Mouse (Mus musculus) megakaryocyte-erythroid progenitor cell, adult 5-6 weeks (primary cell): ENCODE results near the gene Tead4. TPM values are rescaled to one million over a fixed set of nuclear protein-coding genes. Genes with fewer than 3 reads are reported as not detected.
"Not testable (repeated sequence)": the region's sequence is repeated elsewhere in the genome, so short reads cannot be mapped to it uniquely, and the experiment has no call there.

Source experiments
- ATAC-seq: replicated peaks from 2 replicates; pipeline ENCODE4 v1.8.0; 2016; ENCODE audit warnings: mild to moderate bottlenecking, inconsistent platforms; ENCODE audit not compliant: severe bottlenecking, poor library complexity, low FRiP score, low TSS enrichment
- total RNA-seq, 2 experiments: library from RNA; stranded (forward) in 1 of 2; stranded (reverse) in 1 of 2; fragments of 200-1000, 215-1000 nt in 1 of 2; fragments of >200 nt in 1 of 2; fragmentation: Nextera tagmentation in 1 of 2; gene quantifications; 2 replicates each; pipeline ENCODE4 v1.2.3; 2014 to 2017

The Tead4 gene
- not detected in 2 replicates for total RNA-seq (2014; fragmentation: Nextera tagmentation)
- 0.72 TPM in 1 of 2 replicates, not detected in the other for total RNA-seq (2017)

DNA sequence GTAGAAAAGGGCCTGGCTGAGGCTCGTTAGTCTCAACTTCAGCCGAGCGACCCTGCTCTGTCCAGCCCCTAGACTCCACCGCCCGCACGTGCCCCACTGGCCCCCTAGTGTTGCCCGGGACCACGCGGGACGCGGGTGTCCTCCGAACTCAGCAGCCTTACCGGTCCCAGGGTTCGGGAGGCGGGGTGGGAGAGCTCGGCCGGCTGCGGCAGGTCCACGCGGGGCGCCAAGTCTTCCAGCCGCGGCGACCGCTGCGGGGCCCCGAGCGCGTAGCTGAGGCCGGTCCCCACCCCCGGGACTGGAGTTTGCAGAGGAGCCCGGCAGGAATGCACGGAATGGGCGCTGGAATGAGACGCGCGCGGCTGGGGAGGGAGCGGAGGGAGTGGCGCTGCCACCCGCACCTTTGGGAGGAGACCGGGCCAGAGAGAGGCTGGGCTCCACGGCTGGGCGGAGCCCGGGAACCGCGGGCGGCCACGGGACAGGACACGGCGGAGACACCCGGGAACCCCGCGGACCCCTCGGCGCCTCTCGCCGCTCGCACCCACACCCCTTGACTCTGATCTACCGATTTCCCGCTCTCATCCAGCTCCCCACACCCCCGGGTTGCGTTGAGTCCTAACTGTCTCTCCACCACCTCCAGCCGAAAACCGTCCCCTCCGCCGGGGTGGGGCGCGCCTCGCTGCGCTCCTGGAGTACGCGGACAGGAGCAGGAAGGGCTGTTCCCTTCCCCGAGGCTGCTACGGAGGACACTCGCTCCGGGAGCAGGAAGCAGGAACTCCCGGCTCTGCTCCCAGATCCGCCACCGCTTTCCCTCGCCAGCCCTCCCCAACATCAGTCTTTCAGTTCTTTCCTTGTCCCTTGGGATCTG is at the start of gene Tead4:
Tead4 (minus strand) TSS at position 690 of the 868 bp plus-strand sequence.
- peak; percentile 59 for ATAC-seq

DNA sequence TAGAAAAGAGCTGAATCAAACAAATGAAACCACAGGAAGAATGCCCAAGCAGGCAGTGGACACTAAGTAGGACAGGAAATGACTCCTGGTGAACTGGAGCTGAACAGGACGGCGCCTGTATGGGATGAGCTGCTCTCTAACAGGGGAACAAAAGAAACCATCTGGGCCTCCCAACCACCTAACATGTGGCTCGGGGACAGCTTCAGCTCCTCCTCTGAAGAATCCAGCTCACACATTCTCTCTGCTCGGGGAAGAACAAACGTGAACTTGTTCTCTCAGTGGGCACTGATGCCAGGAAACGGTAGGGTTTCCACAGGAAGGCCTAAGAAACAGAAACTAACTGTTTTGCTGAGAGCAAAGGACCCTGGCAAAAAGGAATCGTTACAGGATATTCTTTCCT is 49.1 kb upstream of the Tead4 start:
- ATAC-seq, result no peak

DNA sequence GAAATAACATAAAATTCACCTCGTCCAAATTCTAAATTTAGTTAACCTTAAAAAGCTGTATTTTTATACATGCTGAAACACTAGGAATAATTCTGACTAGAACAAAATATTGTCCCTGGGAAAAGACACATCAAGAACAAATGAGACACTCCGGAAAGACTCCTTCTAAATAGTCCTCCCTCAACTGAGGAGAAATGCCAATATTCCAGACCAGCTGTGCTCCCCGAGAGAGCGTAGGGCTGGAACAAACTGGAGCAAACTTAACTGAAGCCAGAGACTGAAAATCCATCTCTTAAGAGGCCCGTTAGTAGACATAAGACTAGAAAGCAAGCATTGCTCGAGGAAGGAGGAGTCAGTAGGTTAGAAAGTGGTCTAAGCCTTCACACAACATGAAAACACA is 46.2 kb upstream of the Tead4 start:
- no peak for ATAC-seq

DNA sequence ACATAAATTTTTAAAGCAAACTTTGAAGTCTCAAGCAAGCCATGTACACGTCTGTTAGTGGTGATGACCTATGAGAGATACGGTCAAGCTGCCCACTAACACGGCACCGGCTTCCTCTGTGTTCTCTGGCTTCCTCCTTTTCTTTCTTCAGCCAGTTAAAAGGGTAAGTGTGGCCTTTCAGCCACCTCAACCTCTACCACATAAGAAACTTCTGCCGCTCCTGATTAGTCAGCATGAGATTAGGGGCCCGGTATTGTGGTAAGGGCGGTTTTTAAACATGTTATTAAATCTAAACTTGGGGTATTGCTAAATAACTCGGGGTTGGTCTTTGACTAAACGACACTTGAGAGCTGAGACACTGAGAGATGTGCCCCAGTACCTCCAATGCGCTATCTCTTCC is 45.0 kb upstream of the Tead4 start:
- peak; percentile 42; the same call in 1 of the 2 replicates for ATAC-seq

DNA sequence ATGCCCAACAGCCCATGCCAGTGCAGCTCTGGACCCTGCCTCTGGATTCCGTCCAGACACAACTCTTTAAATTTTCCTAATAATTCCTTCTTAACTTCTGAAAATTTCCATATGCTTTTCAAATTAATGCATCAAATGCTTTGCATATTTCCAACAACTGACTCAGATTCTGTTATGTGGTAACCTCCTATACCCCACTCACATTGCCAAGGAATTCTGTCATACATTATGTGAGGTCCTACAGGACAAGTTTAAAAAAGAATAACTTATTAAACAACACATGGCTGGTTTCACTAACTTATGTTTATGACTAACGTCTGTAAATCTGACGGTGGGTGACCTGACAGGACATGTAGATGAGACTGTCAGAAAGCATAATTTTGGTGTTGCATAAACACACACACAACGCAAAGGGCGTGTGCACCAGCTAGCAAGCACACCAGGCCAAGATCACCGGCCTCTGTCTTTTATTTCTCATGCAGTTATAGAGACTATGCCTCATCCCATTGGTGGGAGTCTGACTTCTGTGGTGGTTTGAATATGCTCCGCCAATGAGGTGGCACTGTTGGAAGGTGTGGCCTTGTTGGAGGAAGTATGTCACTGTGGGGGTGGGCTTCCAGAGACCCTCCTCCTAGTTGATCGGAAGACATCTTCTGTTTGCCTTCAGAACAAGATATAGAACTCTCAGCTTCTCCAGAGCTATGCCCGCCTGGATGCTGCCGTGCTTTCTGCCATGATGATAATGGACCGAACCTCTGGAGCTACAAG is 41.5 kb upstream of the Tead4 start:
- ATAC-seq, result no peak

DNA sequence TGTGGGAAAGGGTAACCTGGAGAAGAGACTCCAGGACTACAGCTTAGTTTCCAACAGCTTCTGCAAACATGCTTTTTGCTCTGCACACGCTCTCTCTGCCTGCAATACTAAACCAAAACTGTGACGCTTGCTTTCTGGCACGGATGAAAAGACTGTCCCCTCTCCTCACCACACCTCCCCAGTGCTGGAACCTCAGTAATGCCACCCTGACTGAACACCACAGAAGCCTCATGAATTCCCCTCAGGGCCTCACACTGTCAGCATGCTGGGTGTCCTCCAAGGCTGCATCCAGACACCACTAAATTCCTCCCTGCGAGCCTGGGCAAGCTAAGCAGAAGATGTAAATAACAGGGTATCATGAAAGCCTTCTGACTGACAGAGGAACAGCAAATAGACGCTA is 38.3 kb upstream of the Tead4 start:
- no peak for ATAC-seq

DNA sequence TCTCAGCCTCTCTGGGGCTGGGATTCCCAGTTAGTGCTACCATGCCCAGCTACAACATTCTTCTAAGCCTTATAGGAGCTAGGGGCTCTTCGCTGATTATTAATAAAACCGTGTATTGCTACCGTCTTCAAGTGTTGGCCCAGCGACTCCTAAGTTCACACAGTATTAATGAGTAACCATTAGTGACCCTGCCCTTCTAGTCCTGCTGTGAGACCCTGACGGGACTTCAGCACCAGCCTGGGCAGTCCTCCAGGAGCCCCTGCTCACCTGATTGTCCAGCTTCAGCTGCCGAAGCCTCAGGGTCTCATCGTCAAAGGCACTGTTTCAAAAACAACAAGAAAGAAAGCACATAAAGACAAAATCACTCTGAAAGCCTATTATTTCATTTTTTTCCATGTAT is 36.8 kb upstream of the Tead4 start:
- ATAC-seq, result no peak

DNA sequence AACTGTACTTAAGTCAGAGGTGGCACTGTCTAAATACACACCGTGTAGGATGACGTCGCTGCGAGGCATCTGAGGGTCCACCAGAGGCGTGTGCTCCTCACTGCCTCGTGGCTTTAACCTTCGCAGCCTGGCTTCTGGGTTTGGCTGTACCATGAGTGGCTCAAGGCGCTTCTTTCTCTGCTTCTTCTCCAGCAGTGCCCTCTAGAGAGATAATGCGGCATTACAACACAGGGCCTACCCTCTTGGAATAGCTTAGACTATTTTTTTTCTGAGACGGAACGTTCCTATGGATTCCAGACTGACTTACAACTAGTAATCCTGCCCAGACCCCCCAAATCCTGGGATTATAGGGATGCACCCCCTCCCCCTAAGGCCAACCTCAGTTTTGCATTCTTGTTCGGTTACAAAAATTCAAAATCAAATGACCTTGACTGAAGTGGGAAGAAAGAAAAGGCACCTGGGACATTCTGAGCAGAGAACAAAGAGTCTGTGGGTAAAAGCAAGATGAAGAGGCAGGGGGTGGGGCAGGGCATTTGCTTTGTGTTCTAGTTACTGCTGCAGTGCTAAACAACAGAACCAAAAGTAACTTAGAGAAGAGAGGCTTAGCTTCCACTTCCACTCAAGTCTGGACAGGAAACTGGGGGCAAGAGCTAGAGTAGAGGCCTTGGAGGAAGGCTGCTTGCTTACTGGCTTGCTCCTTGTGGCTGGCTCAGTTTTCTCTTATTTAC is 33.9 kb upstream of the Tead4 start:
- ATAC-seq, result peak; percentile 89

DNA sequence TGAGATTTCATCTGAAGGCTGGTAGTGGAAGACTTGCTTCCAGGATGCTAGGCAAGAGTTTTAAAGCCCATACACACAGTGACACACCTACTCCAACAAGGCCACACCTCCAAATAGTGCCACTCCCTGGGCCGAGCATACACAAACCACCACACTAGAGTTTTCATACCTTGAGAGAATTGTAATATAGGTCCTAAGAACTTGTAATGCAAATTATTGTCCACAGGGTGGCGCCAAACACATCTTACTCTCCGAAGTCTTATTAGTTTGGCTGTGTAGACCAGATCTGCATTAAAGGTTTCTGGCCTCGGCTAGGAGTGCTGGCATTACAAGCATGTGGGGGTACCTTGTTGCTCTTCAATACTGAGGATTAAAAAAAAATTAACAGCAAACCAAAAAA is 17.7 kb upstream of the Tead4 start:
- peak; percentile 89 for ATAC-seq

DNA sequence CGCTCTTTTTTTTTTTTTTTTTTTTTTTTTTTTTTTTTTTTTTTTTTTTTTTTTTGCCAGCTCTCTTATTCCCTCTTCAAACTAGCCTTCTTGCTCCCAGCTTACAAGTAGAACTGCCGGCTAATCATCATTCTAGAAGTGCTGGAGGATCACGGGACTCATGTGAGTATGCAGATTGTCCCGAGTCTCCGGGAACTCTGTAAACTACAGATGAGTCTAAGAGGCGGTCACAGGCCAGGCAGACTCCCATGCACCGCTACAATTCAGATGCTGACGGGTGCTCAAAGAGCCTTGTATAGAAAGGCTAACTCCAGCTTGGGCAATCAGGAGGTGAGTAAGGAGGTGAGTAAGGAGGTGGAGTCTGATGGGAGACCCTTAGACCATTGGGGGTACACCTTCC is 15.0 kb upstream of the Tead4 start:
- ATAC-seq, result no peak

DNA sequence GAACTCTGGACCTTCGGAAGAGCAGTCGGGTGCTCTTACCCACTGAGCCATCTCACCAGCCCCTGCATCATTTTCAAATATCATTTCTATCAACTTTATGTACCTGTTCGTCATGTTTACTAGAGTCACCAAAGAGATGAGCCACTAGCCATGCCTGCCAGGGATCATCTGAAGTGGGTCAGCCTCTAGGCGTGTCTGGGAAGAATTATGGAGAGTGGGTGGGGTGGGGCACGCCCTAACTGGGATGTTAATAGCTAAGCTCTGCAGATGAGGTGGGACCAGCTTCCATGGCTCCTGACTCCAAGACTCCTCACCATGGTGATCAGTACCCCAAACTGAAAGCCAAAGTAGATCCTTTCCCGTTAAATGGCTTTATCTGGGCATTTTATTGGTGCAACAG is 14.2 kb upstream of the Tead4 start:
- no peak for ATAC-seq

DNA sequence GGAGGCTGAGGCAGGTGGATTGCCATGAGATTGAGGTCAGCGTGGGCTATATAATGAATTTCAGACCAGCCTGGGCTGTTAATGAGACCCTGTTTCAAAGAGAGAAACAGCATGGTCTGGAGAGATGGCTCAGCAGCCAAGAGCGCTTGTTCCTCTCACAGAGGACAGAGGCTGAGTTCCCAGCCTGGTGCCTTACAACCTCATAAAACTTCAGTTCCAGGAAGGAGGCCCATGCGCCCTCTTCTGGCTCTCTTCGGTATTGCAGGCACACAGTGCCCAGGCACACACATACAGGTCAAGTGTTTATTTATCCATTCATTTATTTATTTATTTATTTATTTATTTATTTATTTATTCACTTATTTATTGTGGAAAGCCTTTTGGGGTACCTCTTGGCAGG is 7.7 kb upstream of the Tead4 start:
- peak; percentile 75 for ATAC-seq

DNA sequence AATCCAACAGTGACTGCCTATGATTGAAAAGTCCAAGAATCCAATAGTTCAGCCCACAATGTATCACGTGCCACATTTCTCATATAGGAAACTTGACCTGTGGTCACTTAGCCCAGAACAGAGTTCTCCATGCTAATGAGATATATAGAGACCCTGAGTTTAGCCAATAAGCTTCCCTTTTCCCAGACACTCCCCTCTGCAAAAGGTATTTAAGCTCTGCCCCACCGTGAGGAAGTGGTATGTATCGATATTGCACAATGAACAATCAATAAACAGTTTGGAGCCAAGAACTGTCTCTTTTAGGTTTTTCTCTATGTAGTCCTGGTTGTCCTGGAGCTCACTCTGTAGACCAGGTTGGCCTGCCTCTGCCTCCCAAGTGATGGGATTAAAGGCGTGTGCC is 4.2 kb upstream of the Tead4 start:
- ATAC-seq, result no peak

DNA sequence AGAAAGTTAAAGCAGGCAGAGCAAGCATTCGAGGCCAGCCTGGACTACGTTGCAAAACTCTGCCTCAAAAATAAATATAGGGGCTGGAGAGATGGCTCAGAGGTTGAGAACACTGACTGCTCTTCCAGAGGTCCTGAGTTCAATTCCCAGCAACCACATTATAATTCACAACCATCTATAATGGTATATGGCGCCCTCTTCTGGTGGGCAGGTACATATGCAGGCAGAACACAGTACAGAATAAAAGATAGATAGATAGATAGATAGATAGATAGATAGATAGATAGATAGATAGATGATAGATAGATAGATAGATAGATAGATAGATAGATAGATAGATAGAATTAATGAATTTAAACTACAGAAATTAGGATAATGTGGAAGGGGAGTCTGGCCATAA is 2.0 kb upstream of the Tead4 start:
- not testable (repeated sequence) for ATAC-seq

DNA sequence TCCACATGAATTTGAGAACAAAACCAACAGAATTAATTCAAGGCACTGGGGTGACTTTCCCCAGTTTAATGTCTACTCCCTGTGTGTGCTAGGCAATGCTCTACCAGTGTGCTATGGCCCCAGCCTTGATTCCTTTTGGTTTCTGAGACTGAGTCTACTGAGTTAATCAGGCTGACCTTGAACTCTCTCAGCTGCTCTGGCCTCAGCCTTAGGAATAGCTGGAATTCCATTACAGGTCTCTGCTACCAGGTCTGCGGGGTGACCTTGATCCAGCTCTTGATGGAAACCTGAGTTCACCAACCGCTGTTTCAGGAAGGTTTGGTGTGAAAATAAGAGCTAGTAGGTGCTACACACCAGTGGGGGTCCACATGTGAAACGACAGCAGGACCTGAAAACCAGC is 1.3 kb upstream of the Tead4 start:
- ATAC-seq, result no peak

DNA sequence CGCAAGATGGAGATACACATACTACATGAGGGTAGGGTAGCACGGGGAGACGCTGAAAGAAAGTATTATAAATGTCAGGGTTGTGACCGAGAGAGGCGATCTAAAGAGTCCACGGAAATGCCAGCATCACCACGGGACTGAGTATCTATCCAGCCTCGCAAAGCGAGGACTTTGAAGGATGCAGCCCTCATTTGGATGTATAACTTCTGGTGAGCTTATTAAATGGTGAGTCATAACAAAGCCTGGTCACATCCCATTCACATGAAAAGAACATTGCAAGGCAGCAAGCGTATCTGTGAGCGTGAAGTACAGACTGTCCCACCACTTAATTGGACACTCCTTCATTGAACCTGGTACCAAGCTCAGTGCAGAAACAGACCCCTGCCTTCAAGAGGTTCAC is 835 bp upstream of the Tead4 start:
- ATAC-seq, result no peak

DNA sequence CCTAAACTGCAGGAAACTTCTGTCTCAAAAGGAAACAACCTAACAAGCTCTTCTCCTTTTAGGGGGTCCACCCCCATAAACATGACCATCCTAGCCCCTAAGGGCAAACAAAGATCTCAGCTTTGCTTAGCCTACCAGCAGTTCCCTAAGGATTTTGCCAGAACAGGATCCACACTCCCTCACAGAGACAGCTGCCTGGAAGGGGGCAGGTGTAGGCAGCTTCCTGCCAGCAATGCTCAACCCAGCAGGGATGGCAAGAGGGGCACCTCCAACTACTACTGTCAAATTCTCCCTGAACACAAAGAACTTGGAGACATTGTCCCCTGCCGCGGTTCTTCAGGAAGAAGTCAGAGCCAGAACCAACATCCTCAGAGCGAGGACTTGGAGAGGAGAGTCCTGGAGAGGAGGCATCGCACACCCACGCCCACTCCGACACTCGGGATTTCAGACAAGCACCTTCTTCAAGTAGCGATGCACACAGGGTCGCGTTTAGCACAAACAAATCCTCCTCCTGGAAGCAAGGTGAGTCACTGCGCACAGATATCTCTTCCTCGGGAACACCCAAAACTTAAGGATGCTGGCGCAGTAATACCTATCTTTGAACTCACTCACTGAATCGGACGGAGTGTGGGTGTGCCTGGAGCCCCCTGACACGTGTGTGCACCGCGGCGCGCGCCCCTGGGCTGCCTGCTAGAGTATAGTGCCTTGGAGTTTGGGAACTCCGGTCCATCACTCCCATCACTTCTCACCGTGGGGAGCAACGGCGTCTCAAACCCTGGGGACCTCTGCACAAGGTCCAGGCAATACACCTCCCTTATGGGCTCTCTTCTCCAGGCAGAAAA is 1.1 kb downstream of the Tead4 start:
- ATAC-seq, result no peak

DNA sequence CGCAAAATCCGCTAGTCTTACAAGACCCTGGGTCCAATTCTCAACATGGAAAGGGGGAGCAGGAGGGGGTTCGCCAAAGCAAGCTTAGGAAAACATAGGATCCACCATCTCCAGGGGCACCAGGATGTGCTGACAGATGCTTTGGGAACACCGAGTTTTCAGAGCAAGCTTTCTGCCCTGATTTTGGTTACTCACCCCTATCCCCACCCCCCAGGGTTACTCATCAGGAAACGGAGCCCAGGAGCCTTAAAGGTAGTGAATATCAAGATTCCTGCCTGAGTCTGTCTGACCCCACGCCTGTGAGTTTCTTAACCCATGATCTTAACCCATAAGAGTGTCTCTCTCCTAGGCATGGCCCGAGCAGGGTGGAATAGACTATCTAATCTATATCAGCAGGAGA is 2.4 kb downstream of the Tead4 start:
- ATAC-seq, result no peak

DNA sequence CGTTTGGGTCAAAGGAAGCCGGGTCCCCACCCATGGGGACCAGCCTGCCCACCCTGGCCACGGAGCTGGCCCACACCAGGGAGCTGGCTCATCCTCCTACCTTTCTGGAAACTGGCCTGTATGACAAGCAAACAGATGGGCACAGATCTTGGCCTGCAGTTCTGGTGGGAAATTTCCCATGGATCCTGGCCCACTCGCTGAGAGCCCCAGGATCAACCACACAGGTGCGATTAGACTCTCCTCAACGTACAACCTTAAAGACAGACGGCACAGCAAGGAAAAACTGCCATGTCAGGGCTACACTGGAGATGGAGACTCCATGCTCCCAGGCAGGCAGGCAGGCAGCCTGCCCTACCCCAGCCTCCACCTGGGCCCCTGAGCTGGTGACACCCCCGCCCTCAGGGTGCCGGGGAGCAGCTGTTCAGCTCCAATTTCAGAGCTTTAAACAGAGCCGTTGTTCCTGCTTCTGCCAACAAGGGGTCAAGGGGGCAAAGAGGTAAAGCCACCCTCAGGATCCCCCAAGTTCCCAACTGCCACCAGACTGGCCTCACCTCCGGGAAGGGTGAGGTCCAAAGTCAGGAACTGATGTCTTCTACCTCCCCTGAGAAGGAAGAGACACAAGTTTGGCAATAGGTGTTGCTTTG is 3.8 kb downstream of the Tead4 start:
- no peak for ATAC-seq
